Mouse (Mus musculus): ENCODE data around the gene Med16.
A peak's percentile ranks its signal among the peaks of the same experiment; 100 is the strongest.

GRCm38 (mm10) chr10:79953946-79954345, 45.2 kb upstream of the Med16 start:
- TF ChIP-seq POLR2A (IDR thresholded peaks at IDR 0.05; ENCODE audit: low read depth, low read length) (no peak), CTCF (conservative IDR thresholded peaks at IDR 0.05; ENCODE audit: insufficient read depth, insufficient read length, low read depth, low read length) (peak; percentile 69)

Measured in kidney, adult 2 months (tissue).